Mouse (Mus musculus): ENCODE measurements around the gene Brwd1. TPM values are rescaled to one million over a fixed set of nuclear protein-coding genes. Genes with fewer than 3 reads are reported as not detected.

The Brwd1 gene
- 151 and 186 TPM in 2 replicates for total RNA-seq (2014; rRNA removed)
- polyA plus RNA-seq (2015; fragmentation: Nextera tagmentation; extraction: Ambion mirVana) = 169 and 173 TPM in 2 replicates

DNA sequence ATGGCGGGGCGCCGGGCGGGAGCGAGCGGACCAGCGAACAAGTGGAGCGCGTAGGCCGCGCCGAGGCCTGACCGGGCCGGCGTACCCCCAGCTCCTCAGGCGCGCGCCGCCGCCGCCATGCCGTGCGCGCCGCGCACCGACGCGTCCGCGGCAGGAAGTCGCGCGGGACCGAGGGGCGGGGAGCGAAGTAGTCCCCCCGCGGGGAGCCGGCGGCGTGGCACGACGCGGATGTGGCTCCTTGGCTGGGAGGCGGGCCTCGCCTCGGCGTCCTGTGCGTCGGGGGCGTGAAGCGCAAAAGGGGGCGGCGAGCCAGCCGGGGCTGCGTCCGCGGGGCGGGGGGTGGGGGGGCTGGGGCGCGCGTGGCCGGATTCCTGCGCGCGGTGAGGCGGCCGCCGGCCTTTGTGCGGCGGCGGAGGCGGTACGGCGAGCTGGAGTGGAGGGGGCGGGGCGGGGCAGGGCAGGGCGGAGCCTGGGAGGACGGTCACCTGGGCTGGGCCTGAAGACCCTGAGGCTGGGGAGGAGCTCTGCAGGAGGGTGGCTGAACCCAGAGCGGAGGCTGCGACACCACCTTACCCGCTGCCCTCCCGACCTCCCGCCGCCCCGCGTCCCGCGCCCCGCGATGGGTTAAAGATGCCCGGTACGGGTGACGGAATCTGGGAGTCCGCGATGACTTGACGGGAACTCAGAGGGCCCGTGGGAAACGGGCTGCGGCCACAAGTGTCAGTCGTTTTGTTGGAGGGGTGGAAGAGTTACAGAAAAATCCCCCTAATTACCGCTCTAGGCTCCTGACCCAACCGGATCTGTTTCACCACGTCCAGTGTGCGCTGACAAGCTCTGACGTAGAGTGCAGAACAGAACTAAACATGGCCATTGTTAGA, at the start of gene Brwd1:
TSS of gene Brwd1 (minus strand) at position 226 of the 878 bp plus-strand sequence.
- ATAC-seq (ENCODE audit: low FRiP score) (peak; percentile 89), DNase-seq (ENCODE audit: low spot score) (peak; percentile 96)
- Histone ChIP-seq H3K36me3 (ENCODE audit: insufficient read depth, low read length) (peaks cover 9% of the 10 kb centered on the region; the same call in 1 of the 2 replicates), H3K4me1 (ENCODE audit: insufficient read depth, low read length) (peaks cover 6% of the 10 kb centered on the region; the same call in 1 of the 2 replicates), H3K4me2 (ENCODE audit: low read depth, low read length, poor library complexity, severe bottlenecking) (peak within 1 kb of the TSS; percentile 63), H3K9me3 (ENCODE audit: low read length) (no peaks in the 10 kb centered on the region), H3K9ac (replicated peaks; ENCODE audit: low read length, poor library complexity, severe bottlenecking) (peak within 1 kb of the TSS; percentile 100), H3K4me3 (ENCODE audit: low read depth, low read length) (peak within 1 kb of the TSS; percentile 99), H3K27ac (ENCODE audit: low read depth, low read length) (peak within 1 kb of the TSS; percentile 98), H3K27me3 (ENCODE audit: insufficient read depth, low read length) (no peaks in the 10 kb centered on the region)
- no peak for TF ChIP-seq CTCF (IDR thresholded peaks at IDR 0.05)
- WGBS = under 1% methylated on average over 40 of the region's 107 CpGs

DNA sequence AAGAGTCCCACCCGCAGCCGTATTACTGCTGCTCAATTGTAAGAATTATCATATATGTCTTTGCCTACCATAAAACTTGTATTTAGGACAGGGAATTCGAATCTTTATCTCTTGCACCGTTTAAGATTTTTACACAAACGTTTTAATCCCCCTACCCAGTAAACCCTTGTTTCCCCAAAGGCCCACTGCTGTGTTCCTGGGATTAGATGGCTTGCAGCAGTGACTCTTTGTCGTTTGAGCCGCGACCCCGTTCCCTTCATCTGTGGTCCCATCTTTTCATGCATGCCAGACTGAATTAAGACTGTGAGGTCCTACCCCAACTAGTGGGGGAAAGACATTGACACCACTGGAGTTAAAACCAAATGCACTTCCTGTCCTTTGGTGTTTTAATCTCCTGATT, 46.1 kb upstream of the Brwd1 start:
- H3K27ac ChIP-seq (ENCODE audit: low read depth, low read length) = peak overlapping the region; percentile 96
- ATAC-seq (ENCODE audit: low FRiP score) (no peak), DNase-seq (ENCODE audit: low spot score) (no peak)
- H3K4me1 ChIP-seq (ENCODE audit: insufficient read depth, low read length) = peaks cover 8% of the 10 kb centered on the region; the same call in 1 of the 2 replicates
- under 1% methylated on average over 9 of the region's 9 CpGs for WGBS
- H3K9me3 ChIP-seq (ENCODE audit: low read length) = no peaks in the 10 kb centered on the region
- H3K4me3 ChIP-seq (ENCODE audit: low read depth, low read length) = peak overlapping the region; percentile 65
- peak overlapping the region; percentile 62 for H3K4me2 ChIP-seq (ENCODE audit: low read depth, low read length, poor library complexity, severe bottlenecking)
- peak overlapping the region; percentile 80 for H3K9ac ChIP-seq (replicated peaks; ENCODE audit: low read length, poor library complexity, severe bottlenecking)
- no peaks in the 10 kb centered on the region for H3K27me3 ChIP-seq (ENCODE audit: insufficient read depth, low read length)
- H3K36me3 ChIP-seq (ENCODE audit: insufficient read depth, low read length) = peaks cover 13% of the 10 kb centered on the region
- TF ChIP-seq CTCF (IDR thresholded peaks at IDR 0.05) = no peak

DNA sequence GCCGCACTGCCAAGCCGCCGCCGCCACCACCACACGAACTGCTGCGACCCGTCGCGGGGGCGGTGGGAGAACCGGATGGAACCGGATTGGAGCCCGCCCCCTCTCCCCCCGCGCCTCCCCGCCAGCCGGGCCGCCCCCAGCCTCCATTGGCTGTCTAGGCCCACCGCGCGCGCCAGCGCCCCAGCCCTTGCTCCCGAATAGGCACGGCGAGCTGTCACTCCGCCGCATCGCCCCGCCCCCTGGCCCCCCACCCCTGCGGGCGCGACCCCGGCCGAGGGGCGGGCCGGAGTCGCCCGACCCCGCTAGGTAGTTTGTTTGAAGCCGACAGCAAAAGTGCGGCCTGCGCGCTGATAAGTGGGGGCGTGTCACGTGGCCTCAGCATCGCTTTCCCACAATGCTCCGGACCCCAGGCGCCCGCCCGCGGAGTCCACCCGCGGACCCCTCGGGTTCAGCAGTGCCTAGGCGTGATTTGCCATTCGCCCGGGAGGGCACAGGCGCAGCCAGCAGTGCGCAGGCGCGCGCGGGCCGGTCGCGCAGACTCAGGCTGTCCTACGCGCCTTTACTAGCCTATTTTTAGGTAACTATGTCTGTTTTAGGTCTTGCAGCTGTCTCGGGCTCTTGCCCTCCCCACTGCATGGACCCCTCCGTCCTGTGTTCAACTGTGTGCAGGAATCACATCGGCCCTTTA, 45.5 kb upstream of the Brwd1 start, which contains the start of gene Hmgn1:
TSS of gene Hmgn1 (minus strand) at position 73 of the 688 bp plus-strand sequence.
- Histone ChIP-seq H3K4me3 (ENCODE audit: low read depth, low read length) (peak within 1 kb of the TSS; percentile 65), H3K27ac (ENCODE audit: low read depth, low read length) (peak within 1 kb of the TSS; percentile 96), H3K9ac (replicated peaks; ENCODE audit: low read length, poor library complexity, severe bottlenecking) (peak within 1 kb of the TSS; percentile 80), H3K9me3 (ENCODE audit: low read length) (no peaks in the 10 kb centered on the region), H3K36me3 (ENCODE audit: insufficient read depth, low read length) (peaks cover 15% of the 10 kb centered on the region), H3K4me2 (ENCODE audit: low read depth, low read length, poor library complexity, severe bottlenecking) (peak within 1 kb of the TSS; percentile 68), H3K4me1 (ENCODE audit: insufficient read depth, low read length) (peaks cover 8% of the 10 kb centered on the region; the same call in 1 of the 2 replicates), H3K27me3 (ENCODE audit: insufficient read depth, low read length) (no peaks in the 10 kb centered on the region)
- peak; percentile 98 for DNase-seq (ENCODE audit: low spot score)
- TF ChIP-seq CTCF (IDR thresholded peaks at IDR 0.05) = no peak
- under 1% methylated on average over 51 of the region's 72 CpGs for WGBS
- peak; percentile 98 for ATAC-seq (ENCODE audit: low FRiP score)

DNA sequence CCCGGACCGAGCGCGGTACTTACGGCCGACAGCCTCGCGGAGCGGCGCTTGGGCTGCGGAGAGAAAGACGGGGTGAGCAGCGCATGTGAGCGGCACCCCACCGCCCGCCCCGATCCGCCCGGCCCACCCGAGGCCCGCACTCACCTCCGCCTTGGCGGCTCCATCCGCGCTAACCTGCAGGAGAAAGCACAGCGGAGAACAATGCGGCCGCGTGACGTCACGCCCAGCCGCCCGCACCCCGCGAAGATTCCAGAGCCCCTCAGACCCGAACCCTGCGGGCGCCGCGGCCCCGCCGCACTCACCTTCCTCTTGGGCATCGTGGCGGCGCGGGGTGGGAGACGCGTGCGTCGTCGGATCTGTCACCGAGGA, 44.9 kb upstream of the Brwd1 start:
- Histone ChIP-seq H3K36me3 (ENCODE audit: insufficient read depth, low read length) (peaks cover 15% of the 10 kb centered on the region), H3K4me2 (ENCODE audit: low read depth, low read length, poor library complexity, severe bottlenecking) (peak overlapping the region; percentile 68), H3K27me3 (ENCODE audit: insufficient read depth, low read length) (no peaks in the 10 kb centered on the region), H3K9ac (replicated peaks; ENCODE audit: low read length, poor library complexity, severe bottlenecking) (peak overlapping the region; percentile 80), H3K4me1 (ENCODE audit: insufficient read depth, low read length) (peaks cover 8% of the 10 kb centered on the region; the same call in 1 of the 2 replicates), H3K27ac (ENCODE audit: low read depth, low read length) (peak overlapping the region; percentile 96), H3K4me3 (ENCODE audit: low read depth, low read length) (peak overlapping the region; percentile 65), H3K9me3 (ENCODE audit: low read length) (no peaks in the 10 kb centered on the region)
- peak; percentile 74 for ATAC-seq (ENCODE audit: low FRiP score)
- under 1% methylated on average over 45 of the region's 52 CpGs for WGBS
- no peak for TF ChIP-seq CTCF (IDR thresholded peaks at IDR 0.05)
- no peak for DNase-seq (ENCODE audit: low spot score)

DNA sequence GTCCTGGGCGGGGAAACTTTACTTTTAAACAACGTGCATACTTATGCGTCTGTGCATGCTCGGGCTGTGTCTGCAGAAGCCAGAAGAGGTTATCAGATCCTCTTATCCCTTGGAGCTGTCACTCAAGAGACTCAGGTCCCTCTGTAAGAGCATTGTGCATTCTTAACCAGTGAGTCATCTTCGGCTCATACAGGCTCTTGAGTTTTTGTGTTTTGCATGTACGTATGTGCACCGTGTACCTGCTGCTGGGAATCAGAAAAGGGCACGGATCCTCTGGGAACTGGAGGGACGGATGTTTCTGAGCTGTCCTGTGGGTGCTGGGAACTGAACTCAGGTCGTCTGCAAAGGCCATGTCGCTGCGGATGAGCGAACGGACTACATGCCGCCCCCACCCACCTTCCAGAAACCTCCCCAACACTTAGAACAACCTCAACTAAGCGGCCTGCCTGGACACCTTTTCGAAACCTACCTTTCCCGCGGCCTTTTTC, 44.4 kb upstream of the Brwd1 start:
- peak overlapping the region; percentile 68 for H3K4me2 ChIP-seq (ENCODE audit: low read depth, low read length, poor library complexity, severe bottlenecking)
- TF ChIP-seq CTCF (IDR thresholded peaks at IDR 0.05) = no peak
- ATAC-seq (ENCODE audit: low FRiP score) (no peak), DNase-seq (ENCODE audit: low spot score) (peak; percentile 2)
- H3K4me3 ChIP-seq (ENCODE audit: low read depth, low read length) = peak overlapping the region; percentile 65
- H3K9ac ChIP-seq (replicated peaks; ENCODE audit: low read length, poor library complexity, severe bottlenecking) = peak overlapping the region; percentile 80
- 3% methylated on average over 19 of the region's 19 CpGs for WGBS
- peaks cover 15% of the 10 kb centered on the region for H3K36me3 ChIP-seq (ENCODE audit: insufficient read depth, low read length)
- no peaks in the 10 kb centered on the region for H3K27me3 ChIP-seq (ENCODE audit: insufficient read depth, low read length)
- no peaks in the 10 kb centered on the region for H3K9me3 ChIP-seq (ENCODE audit: low read length)
- peak overlapping the region; percentile 96 for H3K27ac ChIP-seq (ENCODE audit: low read depth, low read length)
- H3K4me1 ChIP-seq (ENCODE audit: insufficient read depth, low read length) = peaks cover 8% of the 10 kb centered on the region; the same call in 1 of the 2 replicates
